Mouse (Mus musculus) midbrain, embryonic 16.5 days (tissue): ENCODE results near the gene Dgcr2. TPM values are rescaled to one million over a fixed set of nuclear protein-coding genes. Genes with fewer than 3 reads are reported as not detected.

Experiments used
- ATAC-seq: fragments of 200-750 bp; cut with Nextera tagmentation; 2 replicates; pipeline ENCODE4 v1.8.0; 2017; ENCODE audit warnings: moderate TSS enrichment
- H3K27ac ChIP-seq: fragments of 300-500 bp; sonication (generic); 2 replicates; pipeline ENCODE4 v1.5.1; 2014; ENCODE audit warnings: mild to moderate bottlenecking, low read length, mixed read lengths
- H3K27me3 ChIP-seq: fragments of 300-500 bp; sonication (generic); 2 replicates; pipeline ENCODE4 v1.6.1; 2014; ENCODE audit warnings: low read depth, low read length, mixed read lengths; ENCODE audit not compliant: control insufficient read depth, insufficient read depth
- H3K36me3 ChIP-seq: fragments of 300-500 bp; sonication (generic); 2 replicates; pipeline ENCODE4 v1.6.1; 2014; ENCODE audit warnings: mild to moderate bottlenecking, low read length, moderate library complexity, mixed read lengths; ENCODE audit not compliant: control insufficient read depth, insufficient read depth
- H3K4me1 ChIP-seq: fragments of 300-500 bp; sonication (generic); 2 replicates; pipeline ENCODE4 v1.6.1; 2014; ENCODE audit warnings: mild to moderate bottlenecking, low read length, mixed read lengths; ENCODE audit not compliant: control insufficient read depth, insufficient read depth
- H3K4me2 ChIP-seq: fragments of 300-500 bp; sonication (generic); 2 replicates; pipeline ENCODE4 v1.6.1; 2014; ENCODE audit warnings: mild to moderate bottlenecking, low read length, mixed read lengths
- H3K4me3 ChIP-seq: fragments of 300-500 bp; sonication (generic); 2 replicates; pipeline ENCODE4 v1.5.1; 2014; ENCODE audit warnings: low read depth, mild to moderate bottlenecking, low read length, moderate library complexity, mixed read lengths
- H3K9ac ChIP-seq: fragments of 300-500 bp; sonication (generic); 2 replicates; pipeline ENCODE4 v1.6.1; 2014; ENCODE audit warnings: low read depth, low read length, mixed read lengths
- H3K9me3 ChIP-seq: fragments of 300-500 bp; sonication (generic); replicated peaks from 2 replicates; pipeline ENCODE4 v1.6.1; 2014; ENCODE audit warnings: mild to moderate bottlenecking, low read length, mixed read lengths; ENCODE audit not compliant: control insufficient read depth, poor library complexity, severe bottlenecking
- WGBS: fragments of 180-500 bp; shearing (Covaris S2); extraction: QIAGEN DNeasy Blood & Tissue Kit; methylation state at CpG from one replicate; pipeline ENCODE4 v1.1.7; 2014; 5-methylcytosine and 5-hydroxymethylcytosine counted together
- polyA plus RNA-seq: library from polyadenylated mRNA; unstranded; fragments of >200 nt; fragmentation: Nextera tagmentation; extraction: Ambion mirVana; gene quantifications from 2 replicates; pipeline ENCODE4 v1.2.1, GENCODE M21; 2015

Gene Dgcr2
- 108 and 113 TPM in 2 replicates for polyA plus RNA-seq

DNA sequence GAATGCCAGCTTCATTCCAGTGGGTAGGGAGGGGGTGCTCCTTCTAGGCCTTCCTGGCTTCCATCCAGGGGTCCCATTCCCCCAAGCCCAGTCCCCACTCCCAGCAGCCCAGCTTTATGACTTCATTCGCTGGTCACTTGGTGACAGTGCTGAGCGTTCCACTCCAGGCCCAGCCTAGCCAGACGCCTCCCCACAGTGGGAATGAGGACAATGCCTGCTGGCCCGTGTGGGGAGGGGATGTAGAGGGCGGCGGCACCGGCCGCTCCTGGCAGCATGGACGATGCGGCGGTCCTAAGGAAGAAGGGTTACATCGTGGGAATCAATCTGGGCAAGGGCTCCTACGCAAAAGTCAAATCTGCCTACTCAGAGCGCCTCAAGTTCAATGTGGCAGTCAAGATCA lies at the start of gene Dgcr2, which contains the start of gene Tssk2:
Gene Dgcr2 (minus strand): TSS at position 101 of the 400 bp plus-strand sequence.
Gene Tssk2 (plus strand): TSS at position 176 of the 400 bp plus-strand sequence.
- Histone ChIP-seq H3K27ac (no peak within 1 kb of the TSS), H3K4me3 (no peak within 1 kb of the TSS), H3K9me3 (no peaks in the 10 kb centered on the region), H3K27me3 (no peaks in the 10 kb centered on the region), H3K9ac (no peak within 1 kb of the TSS), H3K4me1 (no peaks in the 10 kb centered on the region), H3K4me2 (no peak within 1 kb of the TSS), H3K36me3 (peaks cover 31% of the 10 kb centered on the region)
- no peak for ATAC-seq
- WGBS, result 87% methylated on average over 14 of the region's 14 CpGs

DNA sequence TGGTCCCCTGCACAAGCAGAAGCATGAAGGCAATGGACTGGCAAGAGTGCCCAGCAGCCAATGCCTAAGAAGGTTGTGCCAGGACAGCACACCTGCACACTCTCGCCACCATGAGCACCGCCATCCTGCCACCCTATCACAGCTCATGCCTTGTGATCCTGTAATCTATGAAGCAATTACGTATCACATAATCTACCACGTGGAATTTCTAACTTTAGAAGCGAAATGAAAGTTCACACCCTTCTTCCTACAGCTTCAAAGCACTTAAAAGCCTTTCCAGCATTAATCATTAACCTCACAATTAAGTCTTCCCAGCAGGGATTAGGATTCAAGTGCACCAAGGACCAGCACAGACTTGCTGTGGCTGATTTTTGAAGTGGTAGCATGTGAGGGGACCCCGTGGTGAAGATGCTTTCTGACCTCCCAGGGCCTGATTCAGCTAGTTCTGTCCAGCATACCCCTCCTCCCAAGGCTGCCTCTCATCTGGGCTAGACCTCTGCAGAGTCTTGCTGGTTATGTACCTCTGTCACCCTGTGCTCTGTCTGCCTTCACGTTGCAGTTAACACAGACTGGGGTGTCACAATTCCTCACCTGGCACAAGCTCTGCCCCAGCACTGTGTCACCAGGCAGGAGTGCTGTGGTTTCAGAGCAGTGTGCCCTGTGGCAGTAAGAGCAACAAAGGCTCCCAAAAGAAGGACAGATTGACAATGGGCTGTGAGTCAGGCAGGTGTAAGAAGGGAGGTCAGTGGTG lies 46.9 kb upstream of the Dgcr2 start:
- H3K9me3 ChIP-seq, result no peaks in the 10 kb centered on the region
- H3K27me3 ChIP-seq, result no peaks in the 10 kb centered on the region
- no peak overlapping the region for H3K4me2 ChIP-seq
- 59% methylated on average over 7 of the region's 7 CpGs for WGBS
- H3K9ac ChIP-seq, result no peak overlapping the region
- no peak overlapping the region for H3K4me3 ChIP-seq
- H3K27ac ChIP-seq, result no peak overlapping the region
- ATAC-seq, result no peak
- no peaks in the 10 kb centered on the region for H3K36me3 ChIP-seq
- H3K4me1 ChIP-seq, result peaks cover 7% of the 10 kb centered on the region; the same call in 1 of the 2 replicates

DNA sequence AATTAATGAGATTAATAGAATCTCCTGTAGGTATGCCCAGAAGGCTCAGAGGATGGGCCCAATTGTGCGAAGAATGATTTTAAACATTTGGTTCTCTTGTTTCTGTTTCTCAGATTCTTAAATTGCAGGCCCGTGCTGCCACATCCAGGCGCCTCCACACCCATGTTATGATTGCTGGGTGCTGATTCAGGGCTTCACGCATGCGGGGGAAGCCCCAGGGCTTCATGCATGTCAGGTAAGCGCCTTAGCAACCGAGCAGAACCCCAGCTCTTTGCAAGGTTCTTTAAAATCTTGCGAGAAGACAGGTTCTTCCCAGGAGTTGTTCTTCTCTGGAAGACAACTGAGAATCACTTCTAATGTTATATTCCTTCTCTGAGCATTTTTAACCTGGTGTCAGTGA lies 45.1 kb upstream of the Dgcr2 start:
- H3K27me3 ChIP-seq, result no peaks in the 10 kb centered on the region
- no peaks in the 10 kb centered on the region for H3K36me3 ChIP-seq
- WGBS, result 66% methylated on average over 8 of the region's 8 CpGs
- no peak for ATAC-seq
- H3K4me3 ChIP-seq, result no peak overlapping the region
- no peak overlapping the region for H3K4me2 ChIP-seq
- H3K27ac ChIP-seq, result no peak overlapping the region
- H3K9ac ChIP-seq, result no peak overlapping the region
- H3K9me3 ChIP-seq, result no peaks in the 10 kb centered on the region
- H3K4me1 ChIP-seq, result no peaks in the 10 kb centered on the region

- no peak for ATAC-seq
- no peaks in the 10 kb centered on the region for H3K4me1 ChIP-seq
- no peak overlapping the region for H3K4me2 ChIP-seq
- no peak overlapping the region for H3K4me3 ChIP-seq
- no peaks in the 10 kb centered on the region for H3K9me3 ChIP-seq
- H3K9ac ChIP-seq, result no peak overlapping the region
- 50% methylated on average over 9 of the region's 9 CpGs for WGBS
- no peak overlapping the region for H3K27ac ChIP-seq
- H3K27me3 ChIP-seq, result no peaks in the 10 kb centered on the region
- no peaks in the 10 kb centered on the region for H3K36me3 ChIP-seq
Measured at GRCm38 (mm10) chr16:17939255-17939751, 40.9 kb upstream of the Dgcr2 start.

DNA sequence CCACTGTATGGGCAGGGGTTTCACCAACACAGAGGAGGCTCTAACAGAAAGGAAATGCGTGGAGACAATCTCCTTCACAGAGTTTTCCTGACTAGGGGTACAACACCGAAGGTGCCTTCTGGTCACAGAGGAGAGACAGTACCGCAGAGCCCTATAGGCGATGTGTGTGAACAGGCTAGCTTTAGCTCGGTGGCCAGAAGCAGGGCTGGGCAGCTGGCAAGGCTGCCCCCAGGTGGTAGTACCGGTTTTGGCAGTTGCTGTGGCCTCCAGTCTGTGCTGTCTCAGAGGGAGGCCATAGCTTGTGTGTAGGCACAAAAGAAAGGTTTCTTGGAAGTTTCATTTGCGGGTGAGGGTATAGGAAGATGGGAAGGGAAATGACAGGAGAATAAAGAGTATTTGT lies 40.5 kb upstream of the Dgcr2 start:
- Histone ChIP-seq H3K9ac (no peak overlapping the region), H3K36me3 (no peaks in the 10 kb centered on the region), H3K4me2 (no peak overlapping the region), H3K4me3 (no peak overlapping the region), H3K9me3 (no peaks in the 10 kb centered on the region), H3K27me3 (no peaks in the 10 kb centered on the region), H3K4me1 (no peaks in the 10 kb centered on the region), H3K27ac (no peak overlapping the region)
- WGBS, result 7% methylated on average over 7 of the region's 7 CpGs
- no peak for ATAC-seq

DNA sequence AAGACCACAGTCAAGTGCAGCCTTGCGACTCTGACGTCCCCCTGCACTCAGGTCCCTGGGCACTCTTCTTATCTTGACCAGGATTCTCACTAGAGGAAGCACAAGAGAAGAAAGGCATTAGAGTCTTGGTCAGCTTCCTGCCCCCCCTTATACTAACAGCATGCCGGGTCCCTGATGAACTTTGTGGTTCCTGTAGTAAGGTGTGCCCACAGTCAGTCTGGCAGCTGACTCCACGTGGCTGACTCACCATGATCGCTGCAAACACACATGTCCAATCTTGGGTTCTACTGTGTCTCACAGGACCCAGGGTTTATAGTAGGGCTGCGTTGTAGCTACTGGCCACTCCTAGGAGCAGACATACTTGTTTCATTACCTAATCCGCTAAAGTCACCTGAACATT lies 39.8 kb upstream of the Dgcr2 start:
- no peak for ATAC-seq
- Histone ChIP-seq H3K27me3 (no peaks in the 10 kb centered on the region), H3K4me2 (no peak overlapping the region), H3K27ac (no peak overlapping the region), H3K9ac (no peak overlapping the region), H3K36me3 (no peaks in the 10 kb centered on the region), H3K4me1 (no peaks in the 10 kb centered on the region), H3K9me3 (no peaks in the 10 kb centered on the region), H3K4me3 (no peak overlapping the region)
- 88% methylated on average over 7 of the region's 7 CpGs for WGBS

- WGBS, result 82% methylated on average over 10 of the region's 10 CpGs
- no peak for ATAC-seq
- no peaks in the 10 kb centered on the region for H3K4me1 ChIP-seq
- H3K36me3 ChIP-seq, result no peaks in the 10 kb centered on the region
- H3K9me3 ChIP-seq, result no peaks in the 10 kb centered on the region
- H3K27me3 ChIP-seq, result no peaks in the 10 kb centered on the region
- no peak overlapping the region for H3K9ac ChIP-seq
- H3K27ac ChIP-seq, result no peak overlapping the region
- no peak overlapping the region for H3K4me2 ChIP-seq
- H3K4me3 ChIP-seq, result no peak overlapping the region
Measured at GRCm38 (mm10) chr16:17936776-17937175, 38.4 kb upstream of the Dgcr2 start.

- no peak overlapping the region for H3K4me2 ChIP-seq
- H3K4me1 ChIP-seq, result no peaks in the 10 kb centered on the region
- 65% methylated on average over 3 of the region's 3 CpGs for WGBS
- H3K9ac ChIP-seq, result no peak overlapping the region
- H3K4me3 ChIP-seq, result no peak overlapping the region
- no peaks in the 10 kb centered on the region for H3K27me3 ChIP-seq
- no peak for ATAC-seq
- H3K27ac ChIP-seq, result no peak overlapping the region
- H3K36me3 ChIP-seq, result no peaks in the 10 kb centered on the region
- H3K9me3 ChIP-seq, result no peaks in the 10 kb centered on the region
Measured at GRCm38 (mm10) chr16:17934445-17934910, 36.1 kb upstream of the Dgcr2 start.

GRCm38 (mm10) chr16:17933594-17934444 lies 35.5 kb upstream of the Dgcr2 start:
- H3K4me3 ChIP-seq, result no peak overlapping the region
- no peak overlapping the region for H3K27ac ChIP-seq
- no peaks in the 10 kb centered on the region for H3K36me3 ChIP-seq
- peaks cover 2% of the 10 kb centered on the region for H3K4me1 ChIP-seq
- no peak overlapping the region for H3K4me2 ChIP-seq
- no peaks in the 10 kb centered on the region for H3K9me3 ChIP-seq
- no peak overlapping the region for H3K9ac ChIP-seq
- no peaks in the 10 kb centered on the region for H3K27me3 ChIP-seq
- WGBS, result 76% methylated on average over 9 of the region's 9 CpGs
- no peak for ATAC-seq
